Mouse (Mus musculus): ENCODE data around the gene Cd300e.

GRCm38 (mm10) chr11:115059797-115060196, 2.2 kb downstream of the Cd300e start:
- TF ChIP-seq HCFC1 (IDR thresholded peaks at IDR 0.05; ENCODE audit: low read depth, low read length), result no peak
- TF ChIP-seq RAD21 (IDR thresholded peaks at IDR 0.05; ENCODE audit: low read depth, low read length), result no peak

All from MEL (cell line).